Mouse (Mus musculus): Measurements from ENCODE around the gene Hoxb2. TPM values are rescaled to one million over a fixed set of nuclear protein-coding genes. Genes with fewer than 3 reads are reported as not detected.

Hoxb2 gene
- polyA plus RNA-seq (2014; fragmentation: Nextera tagmentation; extraction: Ambion mirVana) = 45.2 and 48.5 TPM in 2 replicates

GRCm38 (mm10) chr11:96350341-96350624 is at the start of gene Hoxb2:
TSS of gene Hoxb2 (plus strand) at chr11:96350525.
- H3K4me2 ChIP-seq (ENCODE audit: low read depth, low read length) = peak within 1 kb of the TSS; percentile 97
- peak within 1 kb of the TSS; percentile 100 for H3K9ac ChIP-seq (replicated peaks; ENCODE audit: low read depth, low read length)
- H3K4me3 ChIP-seq (ENCODE audit: low read depth, low read length) = peak within 1 kb of the TSS; percentile 91
- WGBS = 6% methylated on average over 2 of the region's 2 CpGs
- ATAC-seq (ENCODE audit: low read depth) = no peak
- H3K27ac ChIP-seq (ENCODE audit: low read depth, low read length) = peak within 1 kb of the TSS; percentile 100
- H3K4me1 ChIP-seq (ENCODE audit: control insufficient read depth, insufficient read depth, low read length) = peaks cover 55% of the 10 kb centered on the region
- peaks cover 16% of the 10 kb centered on the region for H3K36me3 ChIP-seq (ENCODE audit: control insufficient read depth, insufficient read depth, low read length)
- no peaks in the 10 kb centered on the region for H3K27me3 ChIP-seq (ENCODE audit: control insufficient read depth, insufficient read depth, low read length)
- H3K9me3 ChIP-seq (ENCODE audit: control insufficient read depth, low read length) = no peaks in the 10 kb centered on the region

- WGBS = 0% methylated on average over 9 of the region's 10 CpGs
- peaks cover 51% of the 10 kb centered on the region for H3K4me1 ChIP-seq (ENCODE audit: control insufficient read depth, insufficient read depth, low read length)
- H3K27me3 ChIP-seq (ENCODE audit: control insufficient read depth, insufficient read depth, low read length) = no peaks in the 10 kb centered on the region
- no peak for ATAC-seq (ENCODE audit: low read depth)
- peak overlapping the region; percentile 100 for H3K4me2 ChIP-seq (ENCODE audit: low read depth, low read length)
- H3K27ac ChIP-seq (ENCODE audit: low read depth, low read length) = peak overlapping the region; percentile 100
- no peaks in the 10 kb centered on the region for H3K9me3 ChIP-seq (ENCODE audit: control insufficient read depth, low read length)
- peak overlapping the region; percentile 100 for H3K9ac ChIP-seq (replicated peaks; ENCODE audit: low read depth, low read length)
- H3K4me3 ChIP-seq (ENCODE audit: low read depth, low read length) = peak overlapping the region; percentile 95
- H3K36me3 ChIP-seq (ENCODE audit: control insufficient read depth, insufficient read depth, low read length) = peaks cover 37% of the 10 kb centered on the region
Measured at GRCm38 (mm10) chr11:96301064-96301431, 49.3 kb upstream of the Hoxb2 start.

- Histone ChIP-seq H3K27me3 (ENCODE audit: control insufficient read depth, insufficient read depth, low read length) (no peaks in the 10 kb centered on the region), H3K9ac (replicated peaks; ENCODE audit: low read depth, low read length) (peak overlapping the region; percentile 100), H3K4me1 (ENCODE audit: control insufficient read depth, insufficient read depth, low read length) (peaks cover 53% of the 10 kb centered on the region), H3K4me3 (ENCODE audit: low read depth, low read length) (peak overlapping the region; percentile 95), H3K4me2 (ENCODE audit: low read depth, low read length) (peak overlapping the region; percentile 100), H3K27ac (ENCODE audit: low read depth, low read length) (peak overlapping the region; percentile 100), H3K36me3 (ENCODE audit: control insufficient read depth, insufficient read depth, low read length) (peaks cover 39% of the 10 kb centered on the region), H3K9me3 (ENCODE audit: control insufficient read depth, low read length) (no peaks in the 10 kb centered on the region)
- no peak for ATAC-seq (ENCODE audit: low read depth)
- 3% methylated on average over 15 of the region's 15 CpGs for WGBS
Measured at GRCm38 (mm10) chr11:96301837-96302236, 48.5 kb upstream of the Hoxb2 start.

GRCm38 (mm10) chr11:96302381-96303150 is 47.8 kb upstream of the Hoxb2 start:
- Histone ChIP-seq H3K27ac (ENCODE audit: low read depth, low read length) (peak overlapping the region; percentile 100), H3K4me1 (ENCODE audit: control insufficient read depth, insufficient read depth, low read length) (peaks cover 49% of the 10 kb centered on the region), H3K9me3 (ENCODE audit: control insufficient read depth, low read length) (no peaks in the 10 kb centered on the region), H3K4me3 (ENCODE audit: low read depth, low read length) (peak overlapping the region; percentile 95), H3K9ac (replicated peaks; ENCODE audit: low read depth, low read length) (peak overlapping the region; percentile 100), H3K4me2 (ENCODE audit: low read depth, low read length) (peak overlapping the region; percentile 100), H3K36me3 (ENCODE audit: control insufficient read depth, insufficient read depth, low read length) (peaks cover 39% of the 10 kb centered on the region), H3K27me3 (ENCODE audit: control insufficient read depth, insufficient read depth, low read length) (no peaks in the 10 kb centered on the region)
- no peak for ATAC-seq (ENCODE audit: low read depth)
- 4% methylated on average over 23 of the region's 23 CpGs for WGBS

GRCm38 (mm10) chr11:96303151-96304099 is 46.9 kb upstream of the Hoxb2 start, which contains the start of gene Hoxb5:
TSS of gene Hoxb5 (plus strand) at chr11:96303336.
- H3K4me3 ChIP-seq (ENCODE audit: low read depth, low read length) = peak within 1 kb of the TSS; percentile 95
- H3K36me3 ChIP-seq (ENCODE audit: control insufficient read depth, insufficient read depth, low read length) = peaks cover 39% of the 10 kb centered on the region
- H3K9me3 ChIP-seq (ENCODE audit: control insufficient read depth, low read length) = no peaks in the 10 kb centered on the region
- H3K27me3 ChIP-seq (ENCODE audit: control insufficient read depth, insufficient read depth, low read length) = no peaks in the 10 kb centered on the region
- H3K27ac ChIP-seq (ENCODE audit: low read depth, low read length) = peak within 1 kb of the TSS; percentile 100
- H3K4me1 ChIP-seq (ENCODE audit: control insufficient read depth, insufficient read depth, low read length) = peaks cover 47% of the 10 kb centered on the region
- peak within 1 kb of the TSS; percentile 100 for H3K4me2 ChIP-seq (ENCODE audit: low read depth, low read length)
- peak; percentile 55 for ATAC-seq (ENCODE audit: low read depth)
- 1% methylated on average over 69 of the region's 69 CpGs for WGBS
- H3K9ac ChIP-seq (replicated peaks; ENCODE audit: low read depth, low read length) = peak within 1 kb of the TSS; percentile 100

- peaks cover 39% of the 10 kb centered on the region for H3K36me3 ChIP-seq (ENCODE audit: control insufficient read depth, insufficient read depth, low read length)
- peak overlapping the region; percentile 100 for H3K9ac ChIP-seq (replicated peaks; ENCODE audit: low read depth, low read length)
- H3K4me1 ChIP-seq (ENCODE audit: control insufficient read depth, insufficient read depth, low read length) = peaks cover 55% of the 10 kb centered on the region
- H3K9me3 ChIP-seq (ENCODE audit: control insufficient read depth, low read length) = no peaks in the 10 kb centered on the region
- peak overlapping the region; percentile 100 for H3K4me2 ChIP-seq (ENCODE audit: low read depth, low read length)
- H3K27me3 ChIP-seq (ENCODE audit: control insufficient read depth, insufficient read depth, low read length) = no peaks in the 10 kb centered on the region
- no peak for ATAC-seq (ENCODE audit: low read depth)
- H3K4me3 ChIP-seq (ENCODE audit: low read depth, low read length) = peak overlapping the region; percentile 95
- H3K27ac ChIP-seq (ENCODE audit: low read depth, low read length) = peak overlapping the region; percentile 100
- WGBS = 2% methylated on average over 38 of the region's 38 CpGs
Measured at GRCm38 (mm10) chr11:96304381-96305195, 45.7 kb upstream of the Hoxb2 start.

- H3K9ac ChIP-seq (replicated peaks; ENCODE audit: low read depth, low read length) = peak overlapping the region; percentile 100
- no peak for ATAC-seq (ENCODE audit: low read depth)
- no peaks in the 10 kb centered on the region for H3K9me3 ChIP-seq (ENCODE audit: control insufficient read depth, low read length)
- H3K4me3 ChIP-seq (ENCODE audit: low read depth, low read length) = peak overlapping the region; percentile 95
- H3K36me3 ChIP-seq (ENCODE audit: control insufficient read depth, insufficient read depth, low read length) = peaks cover 37% of the 10 kb centered on the region
- no peaks in the 10 kb centered on the region for H3K27me3 ChIP-seq (ENCODE audit: control insufficient read depth, insufficient read depth, low read length)
- H3K4me1 ChIP-seq (ENCODE audit: control insufficient read depth, insufficient read depth, low read length) = peaks cover 57% of the 10 kb centered on the region
- peak overlapping the region; percentile 100 for H3K27ac ChIP-seq (ENCODE audit: low read depth, low read length)
- WGBS = 16% methylated on average over 6 of the region's 6 CpGs
- peak overlapping the region; percentile 100 for H3K4me2 ChIP-seq (ENCODE audit: low read depth, low read length)
Measured at GRCm38 (mm10) chr11:96305505-96306182, 44.7 kb upstream of the Hoxb2 start.

All from neural tube, embryonic 14.5 days (tissue).